Mouse (Mus musculus): ENCODE measurements at regions not wholly inside any gene's neighbourhood (a gene's known extent, or its start where the extent isn't known, plus 50 kb on each side); places are given as distances from the start of the nearest gene placed in this dataset.

DNA sequence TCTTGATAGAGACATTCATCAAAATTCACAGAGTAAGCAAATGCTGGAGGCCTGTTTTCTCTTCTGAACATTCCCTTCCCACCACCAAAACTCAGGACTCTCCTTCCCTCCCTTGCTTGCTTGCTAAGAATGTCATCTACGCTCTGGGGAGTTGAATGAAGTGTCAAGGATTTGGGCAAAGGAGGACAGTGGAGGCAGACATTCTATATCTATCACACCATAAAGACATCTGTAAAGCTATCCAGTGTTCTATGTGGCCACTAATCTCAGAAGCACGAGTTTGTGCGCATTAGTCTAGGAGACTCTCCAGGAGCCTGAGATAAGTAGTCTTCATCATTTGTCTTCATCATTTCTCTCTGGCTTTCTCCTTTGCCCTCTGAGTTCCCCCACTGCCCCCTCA, 94.1 kb upstream of the Dapk1 start:
- DNase-seq (ENCODE audit: low spot score in 2 of 2), result no peak

DNA sequence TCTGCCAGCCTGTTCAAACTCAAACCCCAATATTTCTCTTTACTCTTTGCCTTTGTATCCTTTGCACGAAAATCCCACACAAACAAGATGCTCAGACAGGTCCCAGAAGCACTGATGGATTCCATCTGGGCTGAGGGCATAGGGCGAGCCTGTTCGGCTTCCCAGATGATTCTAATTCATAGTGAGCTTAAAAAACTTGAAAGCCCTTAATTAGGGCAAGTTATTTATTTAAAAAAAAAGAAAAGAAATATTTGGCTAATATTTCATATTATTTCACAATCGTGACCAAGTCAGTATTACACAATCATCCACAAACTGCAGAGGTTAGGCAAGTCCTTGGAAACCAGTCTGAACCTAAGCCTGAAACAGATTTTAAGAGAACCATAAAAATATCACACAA, 93.7 kb upstream of the Dapk1 start:
- DNase-seq (ENCODE audit: low spot score in 2 of 2), result no peak

DNA sequence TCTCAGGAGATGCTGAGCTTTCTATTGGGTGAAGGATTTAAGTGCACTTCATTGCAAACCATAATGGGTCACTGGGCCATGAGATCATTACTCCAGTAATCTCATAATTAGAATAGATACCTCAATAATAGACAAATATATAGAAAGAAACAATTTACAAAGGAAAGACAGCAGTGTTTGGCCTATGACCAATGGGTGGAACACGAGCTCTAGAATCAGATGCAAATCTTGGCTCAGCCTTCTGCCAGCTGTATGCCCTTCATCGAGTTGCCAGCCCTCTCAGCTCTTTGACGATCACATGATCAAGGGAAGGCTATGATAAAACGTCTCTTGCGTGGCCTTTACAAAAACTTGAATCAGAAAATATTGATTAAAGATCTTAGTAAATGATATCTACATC, 92.9 kb upstream of the Dapk1 start:
- DNase-seq (ENCODE audit: low spot score in 2 of 2), result no peak

DNA sequence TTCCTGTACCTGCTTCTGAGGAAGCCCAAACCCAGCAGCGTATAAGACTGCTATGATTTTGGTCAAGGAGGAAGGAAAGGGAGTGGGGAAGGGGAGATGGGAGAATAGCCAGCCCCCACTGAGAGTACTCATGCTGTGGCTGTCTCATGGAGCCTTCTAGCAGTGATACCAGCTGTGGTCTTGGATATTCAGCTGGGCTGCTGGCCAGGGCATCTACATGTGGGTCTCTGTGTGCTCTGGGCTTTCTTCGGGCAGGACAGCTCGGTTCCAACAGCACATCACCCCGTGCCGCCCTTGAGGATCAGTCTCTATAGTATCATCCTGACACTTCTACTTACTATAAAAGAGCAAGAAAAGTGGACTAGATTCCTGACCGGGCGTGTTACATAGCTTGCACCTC, 90.6 kb upstream of the Dapk1 start:
- DNase-seq (ENCODE audit: low spot score in 2 of 2), result no peak

DNA sequence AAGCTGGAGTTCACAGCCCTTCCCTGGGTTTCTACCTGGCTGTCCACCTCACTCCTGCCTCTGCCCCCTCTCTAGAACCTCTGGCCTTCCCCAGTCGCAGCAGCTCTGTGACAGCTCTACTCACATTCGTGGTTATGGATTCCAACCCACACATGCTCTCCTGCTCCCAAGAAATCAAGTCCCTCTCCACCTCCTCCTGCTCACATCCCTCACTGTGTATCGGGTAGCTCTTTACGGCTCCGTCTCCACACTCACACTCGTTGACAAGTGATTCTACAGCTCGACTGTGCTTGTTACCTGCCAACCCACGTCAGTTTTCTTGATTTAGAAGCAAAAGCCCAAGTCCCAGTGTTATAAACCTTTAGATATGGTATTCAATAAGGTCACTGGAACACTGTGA, 90.1 kb upstream of the Dapk1 start:
- DNase-seq (ENCODE audit: low spot score in 2 of 2), result no peak

GRCm38 (mm10) chr13:60513756-60514155, 88.0 kb upstream of the Dapk1 start:
- DNase-seq (ENCODE audit: low spot score in 2 of 2), result no peak

GRCm38 (mm10) chr13:60514806-60515205, 86.9 kb upstream of the Dapk1 start:
- no peak for DNase-seq (ENCODE audit: low spot score in 2 of 2)

DNA sequence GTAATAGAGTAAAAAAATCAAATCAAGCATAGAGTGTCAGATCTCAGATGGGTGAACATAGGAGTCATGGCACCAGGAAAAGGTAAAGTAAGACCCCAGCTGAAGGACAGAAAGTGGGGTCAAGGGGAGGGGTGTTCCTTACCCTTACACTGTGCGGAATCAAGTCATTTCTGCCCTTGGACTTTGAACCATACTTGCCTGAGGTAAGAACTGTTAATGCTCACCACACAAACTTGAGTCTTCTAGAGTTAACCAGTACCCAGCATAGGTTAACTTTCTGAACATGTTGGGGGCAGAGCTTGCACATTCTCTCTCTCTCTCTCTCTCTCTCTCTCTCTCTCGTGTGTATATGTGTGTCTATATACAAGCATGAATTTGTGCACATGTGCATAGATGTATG, 83.7 kb upstream of the Dapk1 start:
- DNase-seq (ENCODE audit: low spot score in 2 of 2), result no peak

DNA sequence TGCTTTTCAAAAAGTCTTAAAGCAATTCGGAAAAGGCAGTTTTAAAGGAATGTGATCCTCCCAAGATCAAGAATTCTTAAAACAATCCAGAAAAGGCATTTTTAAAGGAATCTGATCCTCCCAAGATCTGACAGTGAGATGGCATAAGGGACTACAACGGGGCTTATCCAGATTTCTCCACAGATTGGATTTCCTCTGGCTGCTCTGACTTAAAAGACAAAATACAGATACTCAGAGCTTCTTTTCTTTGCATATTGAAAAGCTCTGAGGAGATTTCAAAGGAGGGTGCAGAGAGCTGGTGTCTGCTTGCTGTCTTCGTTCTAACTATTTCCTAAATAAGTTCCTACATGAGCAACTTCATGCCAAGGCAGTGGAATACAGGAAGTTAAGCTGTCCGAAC, 82.0 kb upstream of the Dapk1 start:
- peak in 1 of 2 experiments; percentile 34 for DNase-seq (ENCODE audit: low spot score in 2 of 2)

GRCm38 (mm10) chr13:60522719-60523450, 78.9 kb upstream of the Dapk1 start:
- DNase-seq (ENCODE audit: low spot score in 2 of 2), result peak; percentile 76 to 89

DNA sequence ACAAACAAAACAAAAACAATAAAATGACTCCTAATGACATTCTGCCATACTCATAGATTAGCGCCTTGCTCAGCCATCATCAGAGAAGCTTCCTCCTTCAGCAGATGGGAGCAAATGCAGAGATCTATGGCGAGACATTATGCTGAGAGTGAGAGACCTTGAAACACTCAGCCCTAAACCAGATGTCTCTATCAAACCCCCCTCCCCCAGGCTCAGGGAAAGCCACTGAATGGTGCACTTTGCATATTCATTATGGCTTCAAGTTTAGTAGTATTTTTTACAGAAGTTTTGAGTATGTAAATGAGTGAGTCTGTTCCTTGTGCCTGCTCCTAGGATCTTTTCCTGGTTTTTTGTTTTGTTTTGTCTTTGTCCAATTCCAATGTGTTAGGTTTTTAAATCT, 73.9 kb upstream of the Dapk1 start:
- no peak for DNase-seq (ENCODE audit: low spot score in 2 of 2)

GRCm38 (mm10) chr13:60528819-60529218, 72.9 kb upstream of the Dapk1 start:
- DNase-seq (ENCODE audit: low spot score in 2 of 2), result no peak

- DNase-seq (ENCODE audit: low spot score in 2 of 2), result peak in 1 of 2 experiments; percentile 23
Measured at GRCm38 (mm10) chr13:60529381-60530069, 72.2 kb upstream of the Dapk1 start.

DNA sequence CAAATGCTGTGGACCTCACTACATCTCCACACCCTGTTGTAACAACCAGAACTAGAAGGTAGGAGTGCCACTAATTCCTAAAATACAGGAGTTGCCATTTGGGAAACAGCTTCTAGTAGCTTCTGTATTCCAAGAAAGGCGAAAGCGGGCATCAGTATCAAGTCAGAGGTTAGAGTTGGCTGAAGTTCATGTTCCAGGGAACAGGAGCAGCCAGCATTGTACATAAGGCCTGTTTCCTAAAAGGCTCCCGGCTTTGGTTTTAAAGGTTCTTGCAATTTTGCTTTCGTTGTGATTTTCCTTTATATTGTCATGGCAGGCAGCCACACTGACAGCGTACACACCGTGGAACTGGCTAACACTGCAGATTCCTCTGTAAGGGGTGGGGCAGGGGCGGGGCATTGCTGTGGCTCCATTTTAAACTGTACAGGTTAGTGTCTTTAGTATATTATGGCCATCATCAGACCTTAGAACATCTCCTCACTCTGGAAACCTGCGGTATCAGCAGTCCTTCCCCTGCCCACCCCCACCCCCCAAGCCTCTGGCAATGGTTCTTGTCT, 67.8 kb upstream of the Dapk1 start:
- DNase-seq (ENCODE audit: low spot score in 2 of 2), result no peak

GRCm38 (mm10) chr13:60534501-60534900, 67.2 kb upstream of the Dapk1 start:
- DNase-seq (ENCODE audit: low spot score in 2 of 2), result no peak

DNA sequence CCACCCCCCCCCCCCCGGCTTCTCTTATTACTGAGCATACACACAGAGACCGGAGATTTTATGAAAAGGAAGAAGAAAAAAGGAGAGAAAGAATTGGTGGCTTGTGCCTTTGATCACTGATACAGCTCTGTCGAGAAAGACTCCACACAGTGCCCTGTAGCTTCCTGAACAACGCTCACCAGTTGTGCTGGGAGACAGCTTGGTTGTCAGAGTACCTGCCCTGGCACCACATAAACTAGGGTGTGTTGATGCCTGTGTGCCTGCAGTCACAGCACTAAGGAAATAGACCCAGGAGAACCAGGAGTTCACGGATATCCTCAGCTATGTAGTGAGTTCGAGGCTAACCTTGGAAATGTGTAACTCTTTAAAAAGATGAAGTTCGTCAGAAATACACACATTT, 66.7 kb upstream of the Dapk1 start:
- DNase-seq (ENCODE audit: low spot score in 2 of 2), result no peak

DNA sequence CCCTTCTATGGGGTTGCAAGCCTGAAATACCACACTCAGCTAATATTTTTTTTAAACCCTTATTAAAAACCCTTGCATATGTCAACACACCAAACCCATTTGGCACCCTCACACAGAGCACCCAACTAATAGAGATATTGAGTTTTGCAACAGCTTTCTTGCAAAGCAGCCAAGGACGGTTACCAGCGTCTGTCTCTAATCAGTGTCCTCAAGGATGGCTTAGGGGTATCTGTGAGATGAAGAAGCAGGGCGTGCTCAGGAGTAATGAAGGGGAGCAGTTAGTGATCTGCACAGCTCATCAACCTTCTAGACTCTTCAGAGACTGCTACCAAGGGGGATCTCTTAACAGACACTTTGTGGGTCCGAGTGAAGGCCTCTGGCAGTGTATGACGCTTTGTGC, 65.0 kb upstream of the Dapk1 start:
- peak in 1 of 2 experiments; percentile 18 for DNase-seq (ENCODE audit: low spot score in 2 of 2)

GRCm38 (mm10) chr13:60538110-60538509, 63.6 kb upstream of the Dapk1 start:
- no peak for DNase-seq (ENCODE audit: low spot score in 2 of 2)

DNA sequence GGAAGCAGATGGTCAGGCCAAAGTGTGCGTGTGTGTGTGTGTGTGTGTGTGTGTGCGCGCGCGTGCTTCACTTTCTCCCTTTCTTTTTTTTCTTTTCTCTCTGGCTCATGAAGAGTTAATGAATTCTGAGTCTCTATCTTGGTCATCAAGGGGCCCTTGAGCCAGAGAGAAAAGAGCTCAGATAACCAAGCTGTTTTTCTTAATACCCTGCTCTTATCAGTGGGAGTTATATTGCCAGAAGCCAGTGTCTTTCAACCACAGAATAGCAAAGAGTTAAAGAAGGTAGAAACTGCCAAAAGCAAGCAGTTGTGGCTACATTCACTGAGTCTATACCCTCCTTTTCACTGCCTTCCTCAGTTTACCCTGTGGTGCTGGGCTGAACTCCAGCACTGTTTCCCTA, 60.6 kb upstream of the Dapk1 start:
- DNase-seq (ENCODE audit: low spot score in 2 of 2), result no peak

DNA sequence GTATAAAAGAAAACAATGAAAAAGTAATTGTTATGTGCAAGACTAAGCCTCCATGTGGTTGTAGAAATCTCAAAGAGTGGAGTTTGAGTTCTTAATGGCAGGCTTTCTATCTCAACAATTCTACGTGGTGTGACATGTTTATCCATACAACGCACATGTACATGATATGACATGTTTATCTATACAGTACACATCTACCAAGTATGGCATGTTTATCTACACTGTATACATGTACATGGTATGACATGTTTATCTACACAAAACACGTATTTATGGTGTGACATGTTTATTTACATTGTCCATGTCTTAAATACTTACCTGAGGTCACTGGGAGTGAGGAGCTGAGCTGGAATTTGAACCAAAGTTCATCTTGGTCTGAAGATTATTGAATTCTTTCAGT, 57.4 kb upstream of the Dapk1 start:
- no peak for DNase-seq (ENCODE audit: low spot score in 2 of 2)

DNA sequence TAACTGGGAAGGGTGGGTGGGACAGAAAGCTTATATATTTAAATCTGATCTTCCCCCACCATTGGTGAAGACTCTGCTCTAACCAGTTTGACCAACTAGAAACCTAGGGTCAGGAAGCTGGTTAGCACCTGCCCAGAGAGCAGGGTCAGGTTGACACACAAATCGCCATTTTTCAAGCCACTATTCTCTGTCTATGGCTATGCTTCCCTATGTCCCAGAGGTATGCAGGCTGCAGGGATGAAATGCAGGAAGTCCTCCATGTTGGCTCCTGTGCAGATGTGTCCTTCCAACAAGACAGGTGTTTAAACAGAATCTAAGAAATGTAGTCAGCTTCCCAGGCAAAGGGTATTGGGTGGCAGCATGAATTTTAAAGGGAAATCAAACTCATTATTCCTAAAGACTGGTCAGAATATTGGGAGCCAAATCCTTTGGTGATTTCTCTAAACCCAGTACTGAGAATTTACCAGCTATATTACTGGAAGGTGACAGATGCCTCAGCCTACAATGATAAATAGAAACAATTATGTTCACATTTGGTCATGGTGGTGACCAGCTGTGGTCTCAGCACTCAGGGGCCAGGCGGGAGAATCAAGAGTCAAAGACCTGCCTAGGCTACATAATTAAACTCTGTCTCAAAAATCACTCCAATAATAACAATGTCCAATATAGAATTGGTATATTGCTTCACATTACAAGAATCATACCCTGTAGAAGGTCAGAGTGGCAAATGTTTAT, 55.6 kb upstream of the Dapk1 start:
- DNase-seq (ENCODE audit: low spot score in 2 of 2), result no peak

Measured in layer of hippocampus, adult 18-20 months (tissue).